Mouse (Mus musculus): Measurements from ENCODE around the gene P2rx6.

DNA sequence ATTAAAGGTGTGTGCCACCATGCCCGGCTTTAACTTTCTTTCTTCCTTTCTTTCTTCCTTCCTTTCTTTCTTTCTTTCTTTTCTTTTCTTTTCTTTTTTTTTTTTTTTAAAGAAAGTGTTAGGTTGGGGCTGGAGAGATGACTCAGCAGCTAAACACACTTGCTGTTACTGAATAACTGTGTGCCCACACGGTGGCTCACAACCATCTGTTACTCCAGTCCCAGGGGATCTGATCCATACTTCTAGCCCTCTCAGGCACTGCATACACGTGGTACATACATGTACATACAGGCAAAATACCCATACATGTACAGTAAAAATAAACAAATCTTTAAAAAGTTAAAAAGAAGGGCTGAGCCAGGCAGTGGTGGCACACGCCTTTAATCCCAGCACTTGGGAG is 49.7 kb downstream of the P2rx6 start:
- TF ChIP-seq CTCF (conservative IDR thresholded peaks at IDR 0.05; ENCODE audit: insufficient read depth, insufficient read length, low read depth, low read length): no peak
- no peak for TF ChIP-seq POLR2A (IDR thresholded peaks at IDR 0.05; ENCODE audit: low read depth, low read length)

Measured in kidney, adult 2 months (tissue).